Mouse (Mus musculus): Measurements from ENCODE around the gene Hoxd11. TPM values are rescaled to one million over a fixed set of nuclear protein-coding genes. Genes with fewer than 3 reads are reported as not detected.
A peak's percentile ranks its signal among the peaks of the same experiment; 100 is the strongest.

Hoxd11 gene
- polyA plus RNA-seq, 1 experiment from 2014 or later = not detected

GRCm38 (mm10) chr2:74657251-74658023 lies 21.9 kb upstream of the Hoxd11 start:
- H3K4me1 ChIP-seq (replicated peaks) = peaks cover 12% of the 10 kb centered on the region
- H3K4me3 ChIP-seq (replicated peaks) = peak overlapping the region; percentile 28
- H3K36me3 ChIP-seq = no peaks in the 10 kb centered on the region
- no peaks in the 10 kb centered on the region for H3K9me3 ChIP-seq
- WGBS = 2% methylated on average over 62 of the region's 62 CpGs
- no peak overlapping the region for H3K4me2 ChIP-seq (replicated peaks)
- ATAC-seq = no peak
- peak overlapping the region; percentile 25; the same call in 1 of the 2 replicates for H3K27ac ChIP-seq
- H3K27me3 ChIP-seq = peaks cover 88% of the 10 kb centered on the region
- H3K9ac ChIP-seq (replicated peaks) = 0 out of 2 replicates have a peak overlapping the region, but pooled peaks have one; percentile 28

GRCm38 (mm10) chr2:74658024-74658666 lies 21.2 kb upstream of the Hoxd11 start:
- Histone ChIP-seq H3K9ac (replicated peaks) (0 out of 2 replicates have a peak overlapping the region, but pooled peaks have one; percentile 28), H3K27ac (peak overlapping the region; percentile 40), H3K4me1 (replicated peaks) (peaks cover 12% of the 10 kb centered on the region), H3K9me3 (no peaks in the 10 kb centered on the region), H3K4me3 (replicated peaks) (peak overlapping the region; percentile 28), H3K27me3 (peaks cover 93% of the 10 kb centered on the region), H3K4me2 (replicated peaks) (no peak overlapping the region), H3K36me3 (no peaks in the 10 kb centered on the region)
- no peak for ATAC-seq
- WGBS = under 1% methylated on average over 15 of the region's 15 CpGs

- WGBS = under 1% methylated on average over 47 of the region's 47 CpGs
- H3K4me2 ChIP-seq (replicated peaks) = no peak overlapping the region
- ATAC-seq = no peak
- H3K9ac ChIP-seq (replicated peaks) = no peak overlapping the region
- H3K27me3 ChIP-seq = peaks cover 97% of the 10 kb centered on the region
- H3K4me3 ChIP-seq (replicated peaks) = peak overlapping the region; percentile 28
- H3K36me3 ChIP-seq = no peaks in the 10 kb centered on the region
- H3K4me1 ChIP-seq (replicated peaks) = peaks cover 12% of the 10 kb centered on the region
- H3K9me3 ChIP-seq = no peaks in the 10 kb centered on the region
- H3K27ac ChIP-seq = peak overlapping the region; percentile 40
Observed at GRCm38 (mm10) chr2:74658667-74659371, 20.5 kb upstream of the Hoxd11 start.

GRCm38 (mm10) chr2:74659507-74660005 lies 19.8 kb upstream of the Hoxd11 start, which contains the start of gene Evx2:
TSS of gene Evx2 (minus strand) at chr2:74659557.
- H3K4me2 ChIP-seq (replicated peaks) = no peak within 1 kb of the TSS
- no peak within 1 kb of the TSS for H3K9ac ChIP-seq (replicated peaks)

GRCm38 (mm10) chr2:74660421-74661375 lies 18.7 kb upstream of the Hoxd11 start:
- Histone ChIP-seq H3K9me3 (no peaks in the 10 kb centered on the region), H3K36me3 (no peaks in the 10 kb centered on the region), H3K27ac (no peak overlapping the region), H3K9ac (replicated peaks) (no peak overlapping the region), H3K27me3 (peaks cover 96% of the 10 kb centered on the region), H3K4me3 (replicated peaks) (peak overlapping the region; percentile 16), H3K4me1 (replicated peaks) (peaks cover 8% of the 10 kb centered on the region), H3K4me2 (replicated peaks) (no peak overlapping the region; the same call in 1 of the 2 replicates)
- peak; percentile 24; the same call in 1 of the 2 replicates for ATAC-seq
- 4% methylated on average over 30 of the region's 30 CpGs for WGBS

More at GRCm38 (mm10) chr2:74659507-74660005, 19.8 kb upstream of the Hoxd11 start, which contains the start of gene Evx2:
- no peak for ATAC-seq
- peaks cover 97% of the 10 kb centered on the region for H3K27me3 ChIP-seq
- WGBS = 3% methylated on average over 28 of the region's 28 CpGs
- peak within 1 kb of the TSS; percentile 40 for H3K27ac ChIP-seq
- no peaks in the 10 kb centered on the region for H3K9me3 ChIP-seq
- peaks cover 12% of the 10 kb centered on the region for H3K4me1 ChIP-seq (replicated peaks)
- no peaks in the 10 kb centered on the region for H3K36me3 ChIP-seq
- peak within 1 kb of the TSS; percentile 28 for H3K4me3 ChIP-seq (replicated peaks)

GRCm38 (mm10) chr2:74661685-74662084 lies 17.7 kb upstream of the Hoxd11 start:
- Histone ChIP-seq H3K4me1 (replicated peaks) (peaks cover 2% of the 10 kb centered on the region; the same call in 1 of the 2 replicates), H3K27me3 (peaks cover 96% of the 10 kb centered on the region), H3K4me2 (replicated peaks) (peak overlapping the region; percentile 34), H3K4me3 (replicated peaks) (peak overlapping the region; percentile 8; the same call in 1 of the 2 replicates), H3K27ac (no peak overlapping the region), H3K9me3 (no peaks in the 10 kb centered on the region), H3K9ac (replicated peaks) (no peak overlapping the region), H3K36me3 (no peaks in the 10 kb centered on the region)
- peak; percentile 73 for ATAC-seq
- WGBS = 0% methylated on average over 14 of the region's 14 CpGs

GRCm38 (mm10) chr2:74663291-74663925 lies 15.9 kb upstream of the Hoxd11 start:
- no peak for ATAC-seq
- Histone ChIP-seq H3K9me3 (no peaks in the 10 kb centered on the region), H3K27ac (no peak overlapping the region), H3K4me3 (replicated peaks) (no peak overlapping the region), H3K4me2 (replicated peaks) (no peak overlapping the region), H3K36me3 (no peaks in the 10 kb centered on the region), H3K4me1 (replicated peaks) (peaks cover 7% of the 10 kb centered on the region), H3K9ac (replicated peaks) (no peak overlapping the region), H3K27me3 (peaks cover 99% of the 10 kb centered on the region)
- WGBS = 5% methylated on average over 18 of the region's 18 CpGs

- no peak overlapping the region for H3K4me3 ChIP-seq (replicated peaks)
- H3K36me3 ChIP-seq = no peaks in the 10 kb centered on the region
- no peak overlapping the region for H3K27ac ChIP-seq
- whole genome bisulfite sequencing = 1% methylated on average over 7 of the region's 7 CpGs
- no peak overlapping the region for H3K4me2 ChIP-seq (replicated peaks)
- H3K9ac ChIP-seq (replicated peaks) = no peak overlapping the region
- peaks cover 98% of the 10 kb centered on the region for H3K27me3 ChIP-seq
- H3K4me1 ChIP-seq (replicated peaks) = peaks cover 10% of the 10 kb centered on the region
- no peak for ATAC-seq
- H3K9me3 ChIP-seq = no peaks in the 10 kb centered on the region
Observed at GRCm38 (mm10) chr2:74666411-74666810, 12.9 kb upstream of the Hoxd11 start.

- Histone ChIP-seq H3K4me3 (replicated peaks) (no peak overlapping the region), H3K4me2 (replicated peaks) (no peak overlapping the region)
Observed at GRCm38 (mm10) chr2:74667191-74667841, 12.0 kb upstream of the Hoxd11 start.

GRCm38 (mm10) chr2:74667842-74668357 lies 11.5 kb upstream of the Hoxd11 start, which contains the start of gene Hoxd13:
TSS of gene Hoxd13 (plus strand) at chr2:74668310.
- peaks cover 98% of the 10 kb centered on the region for H3K27me3 ChIP-seq
- H3K4me2 ChIP-seq (replicated peaks) = peak within 1 kb of the TSS; percentile 49
- no peak within 1 kb of the TSS for H3K27ac ChIP-seq
- H3K4me1 ChIP-seq (replicated peaks) = peaks cover 11% of the 10 kb centered on the region
- peak within 1 kb of the TSS; percentile 27 for H3K4me3 ChIP-seq (replicated peaks)
- no peaks in the 10 kb centered on the region for H3K36me3 ChIP-seq
- 0% methylated on average over 8 of the region's 51 CpGs for WGBS
- H3K9me3 ChIP-seq = no peaks in the 10 kb centered on the region
- peak; percentile 47; the same call in 1 of the 2 replicates for ATAC-seq
- H3K9ac ChIP-seq (replicated peaks) = 0 out of 2 replicates have a peak within 1 kb of the TSS, but pooled peaks have one; percentile 32

More at GRCm38 (mm10) chr2:74667191-74667841, 12.0 kb upstream of the Hoxd11 start:
- H3K36me3 ChIP-seq = no peaks in the 10 kb centered on the region
- no peak overlapping the region for H3K27ac ChIP-seq
- 1% methylated on average over 36 of the region's 36 CpGs for WGBS
- H3K4me1 ChIP-seq (replicated peaks) = peaks cover 7% of the 10 kb centered on the region
- H3K9ac ChIP-seq (replicated peaks) = no peak overlapping the region
- H3K9me3 ChIP-seq = no peaks in the 10 kb centered on the region
- H3K27me3 ChIP-seq = peaks cover 98% of the 10 kb centered on the region
- no peak for ATAC-seq

Measured in midbrain, embryonic 13.5 days (tissue).